Mouse (Mus musculus): ENCODE data around the gene Tnpo1. TPM values are rescaled to one million over a fixed set of nuclear protein-coding genes. Genes with fewer than 3 reads are reported as not detected.

Tnpo1 gene
- polyA plus RNA-seq, 1 experiment from 2014 or later, result 66.3 TPM

DNA sequence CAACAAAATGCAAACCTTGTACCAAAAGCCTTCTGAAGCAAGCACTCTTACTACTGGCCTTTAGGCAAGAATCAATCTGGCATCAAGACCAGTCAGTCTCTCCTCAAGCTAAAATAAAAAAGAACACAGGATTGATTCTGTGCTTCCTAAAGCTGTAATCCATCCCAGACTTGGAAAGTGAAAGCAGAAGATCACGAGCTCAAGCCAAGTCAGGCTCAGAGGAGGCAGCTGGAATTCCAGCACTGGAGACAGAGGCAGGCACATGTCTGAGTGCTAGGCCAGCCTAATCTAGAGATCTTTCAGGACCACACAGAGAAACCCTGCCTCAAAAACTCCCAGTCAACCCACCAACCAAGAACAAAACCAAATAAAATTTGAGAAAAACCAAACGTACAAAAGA, 45.8 kb downstream of the Tnpo1 start:
- H3K9me3 ChIP-seq, result no peaks in the 10 kb centered on the region
- no peak overlapping the region for H3K4me3 ChIP-seq
- no peak overlapping the region for H3K27ac ChIP-seq
- 53% methylated on average over 2 of the region's 2 CpGs for WGBS
- H3K27me3 ChIP-seq, result no peaks in the 10 kb centered on the region
- ATAC-seq (ENCODE audit: low FRiP score, low read depth), result no peak
- peaks cover 78% of the 10 kb centered on the region for H3K36me3 ChIP-seq
- no peaks in the 10 kb centered on the region for H3K4me1 ChIP-seq
- H3K9ac ChIP-seq, result no peak overlapping the region
- no peak overlapping the region for H3K4me2 ChIP-seq (replicated peaks)

DNA sequence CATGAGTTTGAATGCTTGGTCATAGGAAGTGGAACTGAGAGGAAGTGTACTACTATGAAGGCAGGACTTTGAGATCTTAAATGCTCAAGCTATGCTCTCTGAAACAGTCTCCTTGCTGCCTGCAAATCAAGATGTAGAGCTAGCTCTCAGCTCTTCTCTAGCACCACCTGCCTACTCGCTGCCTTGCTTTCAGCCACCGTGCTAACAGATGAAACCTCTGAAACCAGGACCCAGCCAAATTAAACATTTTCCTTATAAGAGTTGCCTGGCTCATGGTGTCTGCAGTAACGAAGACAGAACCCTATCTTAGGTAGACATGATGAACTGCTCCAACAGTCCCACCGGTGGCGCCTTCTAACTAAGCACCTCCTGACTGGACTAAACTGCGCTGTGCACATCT, 46.8 kb downstream of the Tnpo1 start:
- WGBS, result 97% methylated on average over 6 of the region's 6 CpGs
- Histone ChIP-seq H3K9ac (no peak overlapping the region), H3K36me3 (peaks cover 81% of the 10 kb centered on the region), H3K4me3 (no peak overlapping the region), H3K27ac (no peak overlapping the region), H3K4me2 (replicated peaks) (no peak overlapping the region), H3K4me1 (no peaks in the 10 kb centered on the region), H3K9me3 (no peaks in the 10 kb centered on the region), H3K27me3 (no peaks in the 10 kb centered on the region)
- ATAC-seq (ENCODE audit: low FRiP score, low read depth), result no peak

DNA sequence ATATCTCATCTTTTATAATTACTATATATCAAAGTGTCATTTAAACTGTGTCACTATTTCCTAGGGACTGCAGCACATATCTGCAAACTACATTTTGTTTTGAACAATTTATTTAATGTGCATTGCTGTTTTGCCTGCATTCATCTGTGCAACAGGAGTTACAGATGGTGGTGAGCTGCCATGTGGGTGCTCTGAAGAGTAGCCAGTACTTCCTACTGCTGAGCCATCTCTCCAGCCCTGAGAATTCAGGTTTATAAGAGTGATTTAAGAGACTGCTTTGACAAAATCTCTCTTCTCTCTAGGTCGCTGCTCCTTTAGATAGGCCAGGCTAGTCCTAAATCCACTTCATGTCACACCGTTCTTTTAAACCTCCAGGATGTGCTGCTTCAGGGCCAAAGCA, 49.0 kb downstream of the Tnpo1 start:
- no peaks in the 10 kb centered on the region for H3K9me3 ChIP-seq
- no peak for ATAC-seq (ENCODE audit: low FRiP score, low read depth)
- no peaks in the 10 kb centered on the region for H3K4me1 ChIP-seq
- no peak overlapping the region for H3K27ac ChIP-seq
- H3K4me2 ChIP-seq (replicated peaks), result no peak overlapping the region
- H3K36me3 ChIP-seq, result peaks cover 80% of the 10 kb centered on the region
- no peaks in the 10 kb centered on the region for H3K27me3 ChIP-seq
- H3K9ac ChIP-seq, result no peak overlapping the region
- WGBS, result 87% methylated on average over 2 of the region's 2 CpGs
- H3K4me3 ChIP-seq, result no peak overlapping the region

DNA sequence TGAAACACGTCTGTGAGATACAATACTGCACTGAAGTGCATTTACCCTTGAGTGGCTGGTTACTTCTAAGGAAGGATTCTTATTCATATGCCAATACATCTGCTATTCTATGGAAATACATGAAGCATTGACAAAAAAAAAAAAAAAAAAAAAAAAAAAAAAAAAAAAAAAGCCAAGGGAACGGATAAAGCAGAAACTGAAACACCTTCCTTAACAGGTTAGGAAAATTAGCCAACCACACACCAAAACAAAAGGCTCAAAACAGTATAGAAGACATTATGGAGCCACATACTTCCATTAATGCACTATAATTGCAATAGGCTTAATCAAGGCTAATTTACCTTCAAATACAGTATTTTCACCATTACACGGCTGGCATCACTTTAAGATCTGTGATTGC, 51.5 kb downstream of the Tnpo1 start:
- Histone ChIP-seq H3K9ac (no peak overlapping the region), H3K9me3 (no peaks in the 10 kb centered on the region), H3K36me3 (peaks cover 85% of the 10 kb centered on the region), H3K4me1 (no peaks in the 10 kb centered on the region), H3K4me3 (no peak overlapping the region), H3K4me2 (replicated peaks) (no peak overlapping the region), H3K27ac (no peak overlapping the region), H3K27me3 (no peaks in the 10 kb centered on the region)
- ATAC-seq (ENCODE audit: low FRiP score, low read depth), result no peak
- WGBS, result 88% methylated on average over 3 of the region's 3 CpGs

DNA sequence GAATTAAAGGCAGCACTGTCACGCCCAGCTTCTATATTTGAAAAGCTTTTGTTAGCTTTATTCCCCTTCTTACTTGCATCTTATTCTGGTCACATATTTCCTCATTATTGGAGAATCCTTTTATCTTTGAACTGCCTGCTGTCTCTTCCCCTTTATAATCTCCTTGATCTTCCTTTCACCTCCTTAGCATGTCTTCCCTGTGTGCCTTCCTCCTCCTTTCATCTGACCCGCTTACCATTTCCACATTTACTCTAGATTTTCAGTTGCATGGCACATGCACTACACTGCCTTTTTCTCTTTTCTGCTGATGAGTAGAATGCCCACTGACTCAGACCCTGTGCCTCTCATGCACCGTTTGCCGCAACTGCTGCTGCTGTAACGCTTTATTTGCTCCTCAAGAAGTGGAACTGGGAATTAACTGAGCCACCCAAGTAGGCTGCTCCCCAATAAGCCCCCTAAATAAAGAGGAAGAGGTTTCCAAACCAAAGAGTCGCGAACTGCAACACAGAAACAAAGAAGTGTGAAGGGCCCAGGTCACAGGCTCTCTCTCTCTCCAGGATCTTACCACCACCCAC, 53.8 kb downstream of the Tnpo1 start:
- ATAC-seq (ENCODE audit: low FRiP score, low read depth), result no peak
- Histone ChIP-seq H3K4me3 (no peak overlapping the region), H3K27me3 (no peaks in the 10 kb centered on the region), H3K4me1 (no peaks in the 10 kb centered on the region), H3K9ac (no peak overlapping the region), H3K36me3 (peaks cover 87% of the 10 kb centered on the region), H3K4me2 (replicated peaks) (no peak overlapping the region), H3K9me3 (no peaks in the 10 kb centered on the region), H3K27ac (no peak overlapping the region)
- WGBS, result 87% methylated on average over 7 of the region's 7 CpGs

DNA sequence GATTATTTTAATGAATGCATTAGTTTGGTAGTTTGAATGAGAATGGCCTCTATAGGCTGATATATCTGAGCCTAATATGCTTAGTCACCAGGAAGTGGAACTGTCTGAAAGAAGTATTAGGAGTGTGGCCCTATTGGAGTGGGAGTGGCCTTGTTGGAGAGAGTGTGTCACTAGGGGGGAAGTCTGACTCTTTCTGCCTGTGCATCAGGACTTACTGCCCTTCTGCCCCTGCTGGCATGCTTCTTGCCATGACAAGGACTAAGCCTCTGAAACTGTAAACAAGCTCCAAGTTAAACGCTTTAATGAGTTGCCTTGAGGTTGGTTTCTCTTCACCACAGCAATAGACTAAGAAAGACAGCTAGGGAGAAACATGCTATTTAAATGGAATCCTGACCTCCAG, 54.9 kb downstream of the Tnpo1 start:
- no peak for ATAC-seq (ENCODE audit: low FRiP score, low read depth)
- Histone ChIP-seq H3K9ac (no peak overlapping the region), H3K9me3 (no peaks in the 10 kb centered on the region), H3K4me2 (replicated peaks) (no peak overlapping the region), H3K4me1 (no peaks in the 10 kb centered on the region), H3K36me3 (peaks cover 89% of the 10 kb centered on the region), H3K27ac (no peak overlapping the region), H3K27me3 (no peaks in the 10 kb centered on the region), H3K4me3 (no peak overlapping the region)
- 66% methylated on average over 1 of the region's 1 CpGs for WGBS

DNA sequence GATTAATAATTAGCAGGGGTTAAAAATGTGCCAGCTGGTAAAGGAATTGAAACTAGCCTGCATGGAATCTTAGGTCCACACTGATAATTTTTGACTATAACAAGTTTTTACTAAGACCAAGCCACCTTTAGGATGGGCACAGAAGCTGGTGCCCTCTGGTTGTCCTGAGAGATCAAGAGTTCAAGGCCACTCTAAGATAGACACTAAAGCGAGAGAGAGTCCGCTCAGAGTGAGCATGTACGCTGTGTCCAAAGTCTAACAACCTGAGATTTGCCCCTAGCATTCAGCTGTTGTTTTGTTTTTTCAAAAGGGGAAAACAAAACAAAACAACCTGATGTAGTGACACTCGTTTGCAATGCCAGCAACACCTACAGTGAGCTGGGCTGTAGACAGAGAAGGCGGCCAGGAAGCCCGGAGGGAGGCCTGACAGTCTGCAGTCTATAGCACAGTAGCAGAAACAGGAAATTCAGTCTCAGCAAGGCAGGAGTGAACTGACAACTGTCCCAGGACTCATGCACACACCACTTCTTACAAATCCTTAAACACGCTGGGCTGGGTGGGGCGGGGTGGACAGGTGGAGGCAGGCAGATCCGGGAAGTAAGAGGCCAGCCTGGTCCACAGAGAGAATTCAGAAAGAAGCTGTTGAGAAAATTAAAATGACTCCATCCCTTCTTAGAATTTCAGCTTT, 57.8 kb downstream of the Tnpo1 start:
- Histone ChIP-seq H3K4me1 (no peaks in the 10 kb centered on the region), H3K27ac (no peak overlapping the region), H3K4me2 (replicated peaks) (no peak overlapping the region), H3K27me3 (no peaks in the 10 kb centered on the region), H3K9me3 (no peaks in the 10 kb centered on the region), H3K9ac (no peak overlapping the region), H3K4me3 (no peak overlapping the region), H3K36me3 (peaks cover 94% of the 10 kb centered on the region)
- WGBS, result 91% methylated on average over 9 of the region's 9 CpGs
- no peak for ATAC-seq (ENCODE audit: low FRiP score, low read depth)

DNA sequence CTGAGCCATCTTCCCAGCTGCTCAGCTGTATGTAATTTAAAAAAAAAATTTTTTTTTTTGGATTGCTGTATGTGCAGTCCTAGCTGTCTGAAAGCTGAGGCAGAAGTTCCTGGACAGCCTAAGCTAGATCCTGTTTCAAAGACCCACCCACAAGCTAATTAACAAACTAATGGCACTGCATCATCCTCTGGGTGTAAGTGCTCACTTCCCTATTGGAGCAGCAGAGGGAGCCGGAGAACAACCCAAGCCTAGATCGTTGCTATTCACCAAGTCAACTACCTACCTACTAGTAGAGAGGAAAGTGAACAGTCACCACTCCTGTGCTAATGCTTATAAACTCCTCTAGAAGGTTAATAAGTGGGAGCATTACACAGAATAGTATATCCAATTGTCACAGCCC, 58.4 kb downstream of the Tnpo1 start:
- H3K36me3 ChIP-seq, result peaks cover 94% of the 10 kb centered on the region
- no peak overlapping the region for H3K4me2 ChIP-seq (replicated peaks)
- H3K9me3 ChIP-seq, result no peaks in the 10 kb centered on the region
- ATAC-seq (ENCODE audit: low FRiP score, low read depth), result no peak
- H3K4me3 ChIP-seq, result no peak overlapping the region
- H3K27ac ChIP-seq, result no peak overlapping the region
- WGBS, result 51% methylated on average over 2 of the region's 2 CpGs
- H3K4me1 ChIP-seq, result no peaks in the 10 kb centered on the region
- no peaks in the 10 kb centered on the region for H3K27me3 ChIP-seq
- no peak overlapping the region for H3K9ac ChIP-seq

DNA sequence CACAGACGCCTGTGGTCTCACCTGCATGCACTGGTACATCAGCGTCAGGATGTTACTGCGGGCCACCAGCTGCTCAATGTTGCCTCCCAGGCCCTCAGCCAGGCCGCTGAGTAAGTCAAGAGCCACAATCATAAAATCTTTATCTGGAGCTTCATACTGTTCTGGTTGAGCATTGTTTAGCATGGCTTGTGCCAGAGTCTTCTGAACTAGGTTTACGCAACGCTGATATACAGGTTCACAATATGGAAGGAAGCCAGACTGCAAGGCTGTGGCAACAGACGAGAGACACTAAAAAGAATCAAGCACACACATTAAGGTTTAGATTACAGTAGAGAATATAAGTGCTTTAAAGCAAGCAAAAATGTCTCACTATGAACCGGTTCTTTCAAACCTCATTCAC, 70.9 kb downstream of the Tnpo1 start:
- 87% methylated on average over 8 of the region's 8 CpGs for WGBS
- Histone ChIP-seq H3K27ac (no peak overlapping the region), H3K4me2 (replicated peaks) (no peak overlapping the region), H3K9ac (no peak overlapping the region), H3K9me3 (no peaks in the 10 kb centered on the region), H3K36me3 (peaks cover 76% of the 10 kb centered on the region), H3K4me3 (no peak overlapping the region), H3K27me3 (no peaks in the 10 kb centered on the region), H3K4me1 (no peaks in the 10 kb centered on the region)
- no peak for ATAC-seq (ENCODE audit: low FRiP score, low read depth)

DNA sequence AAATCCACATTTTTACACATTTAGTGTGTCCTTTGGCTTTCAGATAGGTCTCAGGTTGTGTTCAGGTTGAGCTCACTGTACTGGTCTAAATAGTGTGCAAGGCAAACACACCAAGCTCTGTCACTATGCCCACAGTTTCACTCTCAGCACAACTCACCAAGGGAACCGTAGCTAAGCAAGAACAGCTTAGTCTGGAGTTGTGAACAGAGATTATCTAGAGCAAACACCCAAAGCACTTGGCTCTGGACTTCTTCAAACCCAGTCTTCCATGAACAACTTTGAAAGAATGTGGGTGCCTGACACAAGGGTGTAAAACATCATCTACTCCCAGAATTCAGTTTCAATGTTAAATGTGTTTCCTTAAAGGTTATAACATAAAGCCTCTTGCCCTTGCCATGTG, 80.4 kb downstream of the Tnpo1 start:
- no peak overlapping the region for H3K9ac ChIP-seq
- H3K4me2 ChIP-seq (replicated peaks), result no peak overlapping the region
- 93% methylated on average over 1 of the region's 1 CpGs for WGBS
- ATAC-seq (ENCODE audit: low FRiP score, low read depth), result no peak
- peaks cover 57% of the 10 kb centered on the region for H3K36me3 ChIP-seq
- no peak overlapping the region for H3K4me3 ChIP-seq
- H3K9me3 ChIP-seq, result no peaks in the 10 kb centered on the region
- no peaks in the 10 kb centered on the region for H3K4me1 ChIP-seq
- no peaks in the 10 kb centered on the region for H3K27me3 ChIP-seq
- H3K27ac ChIP-seq, result no peak overlapping the region

DNA sequence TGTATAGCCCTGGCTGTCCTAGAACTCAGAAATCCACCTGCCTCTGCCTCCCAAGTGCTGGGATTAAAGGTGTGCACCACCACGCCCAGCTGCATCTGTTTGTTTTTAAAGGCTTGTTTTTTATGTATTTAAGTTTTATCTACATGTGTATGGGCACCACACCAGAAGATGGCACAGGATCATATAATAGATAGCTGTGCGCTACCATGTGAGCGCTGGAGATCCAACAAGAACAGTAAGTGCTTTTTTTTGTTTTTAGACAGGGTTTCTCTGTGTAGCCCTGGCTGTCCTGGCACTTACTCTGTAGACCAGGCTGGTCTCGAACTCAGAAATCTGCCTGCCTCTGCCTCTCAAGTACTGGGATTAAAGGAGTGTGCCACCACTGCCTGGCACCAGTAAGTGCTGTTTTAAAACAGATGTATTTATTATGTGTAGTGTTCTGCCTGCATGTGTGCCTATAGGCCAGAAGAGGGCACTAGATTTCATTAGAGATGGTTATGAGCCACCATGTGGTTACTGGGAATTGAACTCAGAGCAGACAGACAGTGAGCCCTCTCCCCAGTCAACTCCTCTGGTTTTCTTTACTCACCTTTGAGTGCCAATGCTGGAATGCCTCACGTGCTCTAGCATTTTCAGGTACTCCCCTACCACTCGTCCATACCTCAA, 89.6 kb downstream of the Tnpo1 start:
- WGBS, result 91% methylated on average over 6 of the region's 6 CpGs

DNA sequence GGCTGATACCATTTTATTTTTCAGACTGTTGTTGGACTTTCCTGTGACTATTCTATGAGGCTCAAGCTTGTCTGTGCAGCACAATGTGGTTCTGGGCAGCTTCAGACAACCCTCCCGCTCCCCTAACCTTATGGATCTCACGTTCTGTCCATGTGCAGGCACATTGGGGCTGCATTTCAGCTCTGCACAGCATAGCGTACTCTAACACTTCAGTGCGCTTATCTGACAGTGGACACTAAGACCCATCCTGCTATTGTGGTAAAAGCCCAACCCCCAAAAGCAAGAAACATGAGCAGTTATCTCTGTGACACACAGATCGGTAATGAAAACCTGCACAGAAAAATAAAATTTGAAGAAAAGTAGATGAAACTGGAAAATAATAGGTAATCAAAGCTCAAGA, 90.4 kb downstream of the Tnpo1 start:
- Histone ChIP-seq H3K36me3 (peaks cover 31% of the 10 kb centered on the region), H3K4me1 (no peaks in the 10 kb centered on the region), H3K4me2 (replicated peaks) (no peak overlapping the region), H3K9me3 (no peaks in the 10 kb centered on the region), H3K27ac (no peak overlapping the region), H3K9ac (no peak overlapping the region), H3K27me3 (no peaks in the 10 kb centered on the region), H3K4me3 (no peak overlapping the region)
- 90% methylated on average over 5 of the region's 5 CpGs for WGBS
- no peak for ATAC-seq (ENCODE audit: low FRiP score, low read depth)

More for the DNA sequence above, 89.6 kb downstream of the Tnpo1 start:
- Histone ChIP-seq H3K27me3 (no peaks in the 10 kb centered on the region), H3K4me3 (no peak overlapping the region), H3K9me3 (no peaks in the 10 kb centered on the region), H3K27ac (no peak overlapping the region), H3K4me1 (no peaks in the 10 kb centered on the region), H3K4me2 (replicated peaks) (no peak overlapping the region), H3K36me3 (peaks cover 36% of the 10 kb centered on the region), H3K9ac (no peak overlapping the region)
- ATAC-seq (ENCODE audit: low FRiP score, low read depth), result no peak

DNA sequence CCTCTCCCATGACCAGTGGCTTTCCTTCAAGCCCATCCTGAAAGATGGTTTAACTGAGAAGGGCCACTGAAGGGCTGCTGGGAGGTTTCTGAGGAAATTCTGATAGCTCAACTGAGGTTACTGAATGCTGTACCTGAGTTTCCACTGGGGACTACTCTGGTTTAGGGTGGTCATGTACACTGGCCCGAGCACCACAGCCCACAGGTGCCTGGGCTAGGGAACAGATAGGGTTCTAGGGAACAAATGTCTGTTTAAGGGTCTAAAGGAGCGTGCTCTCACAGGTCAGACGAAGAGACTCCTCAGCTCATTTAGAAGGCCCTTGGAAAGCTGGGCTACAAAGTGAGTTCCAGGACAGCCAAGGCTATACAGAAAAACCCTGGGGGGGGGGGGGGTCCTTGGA, 91.5 kb downstream of the Tnpo1 start:
- Histone ChIP-seq H3K27me3 (no peaks in the 10 kb centered on the region), H3K4me1 (no peaks in the 10 kb centered on the region), H3K4me3 (no peak overlapping the region), H3K9ac (no peak overlapping the region), H3K4me2 (replicated peaks) (no peak overlapping the region), H3K36me3 (peaks cover 25% of the 10 kb centered on the region), H3K27ac (no peak overlapping the region), H3K9me3 (no peaks in the 10 kb centered on the region)
- no peak for ATAC-seq (ENCODE audit: low FRiP score, low read depth)
- WGBS, result 84% methylated on average over 3 of the region's 3 CpGs

All from limb, embryonic 13.5 days (tissue).